Mouse (Mus musculus) hindbrain, embryonic 14.5 days (tissue): ENCODE results near the gene Scn5a. TPM values are rescaled to one million over a fixed set of nuclear protein-coding genes. Genes with fewer than 3 reads are reported as not detected.

Source experiments
- ATAC-seq: fragments of 200-750 bp; cut with Nextera tagmentation; 2 replicates; pipeline ENCODE4 v1.8.0; 2017; ENCODE audit warnings: moderate number of reproducible peaks, mild to moderate bottlenecking, moderate TSS enrichment, moderate library complexity; ENCODE audit not compliant: low FRiP score
- DNase-seq: peaks from one replicate; pipeline ENCODE4 v3.0.0-alpha.2; 2015; ENCODE audit warnings: low spot score
- H3K27ac ChIP-seq: fragments of 300-500 bp; sonication (generic); 2 replicates; pipeline ENCODE4 v1.5.1; 2014; ENCODE audit warnings: mild to moderate bottlenecking, moderate library complexity
- H3K27me3 ChIP-seq: fragments of 300-500 bp; sonication (generic); 2 replicates; pipeline ENCODE4 v1.6.1; 2014; ENCODE audit warnings: mild to moderate bottlenecking, low read length, mixed read lengths; ENCODE audit not compliant: control insufficient read depth, insufficient read depth
- H3K36me3 ChIP-seq: fragments of 300-500 bp; sonication (generic); replicated peaks from 2 replicates; pipeline ENCODE4 v1.6.1; 2014; ENCODE audit not compliant: control insufficient read depth, insufficient read depth
- H3K4me1 ChIP-seq: fragments of 300-500 bp; sonication (generic); replicated peaks from 2 replicates; pipeline ENCODE4 v1.6.1; 2014; ENCODE audit warnings: antibody characterized with exemption, low read length, mixed read lengths; ENCODE audit not compliant: control insufficient read depth, insufficient read depth
- H3K4me2 ChIP-seq: fragments of 300-500 bp; sonication (generic); replicated peaks from 2 replicates; pipeline ENCODE4 v1.6.1; 2014; ENCODE audit warnings: mild to moderate bottlenecking, moderate library complexity
- H3K4me3 ChIP-seq: fragments of 300-500 bp; sonication (generic); replicated peaks from 2 replicates; pipeline ENCODE4 v1.5.1; 2014; ENCODE audit warnings: mild to moderate bottlenecking, low read length
- H3K9ac ChIP-seq: fragments of 300-500 bp; sonication (generic); 2 replicates; pipeline ENCODE4 v1.6.1; 2014
- H3K9me3 ChIP-seq: fragments of 300-500 bp; sonication (generic); 2 replicates; pipeline ENCODE4 v1.6.1; 2016; ENCODE audit warnings: low read length; ENCODE audit not compliant: control insufficient read depth
- WGBS: fragments of 180-500 bp; shearing (Covaris S2); extraction: QIAGEN DNeasy Blood & Tissue Kit; methylation state at CpG from one replicate; pipeline ENCODE4 v1.1.7; 2014; 5-methylcytosine and 5-hydroxymethylcytosine counted together
- polyA plus RNA-seq: library from polyadenylated mRNA; unstranded; fragments of >200 nt; fragmentation: Nextera tagmentation; extraction: Ambion mirVana; gene quantifications from 2 replicates; pipeline ENCODE4 v1.2.1, GENCODE M21; 2014

Scn5a gene
- polyA plus RNA-seq, 1 experiment from 2014 or later = 0.12 TPM

DNA sequence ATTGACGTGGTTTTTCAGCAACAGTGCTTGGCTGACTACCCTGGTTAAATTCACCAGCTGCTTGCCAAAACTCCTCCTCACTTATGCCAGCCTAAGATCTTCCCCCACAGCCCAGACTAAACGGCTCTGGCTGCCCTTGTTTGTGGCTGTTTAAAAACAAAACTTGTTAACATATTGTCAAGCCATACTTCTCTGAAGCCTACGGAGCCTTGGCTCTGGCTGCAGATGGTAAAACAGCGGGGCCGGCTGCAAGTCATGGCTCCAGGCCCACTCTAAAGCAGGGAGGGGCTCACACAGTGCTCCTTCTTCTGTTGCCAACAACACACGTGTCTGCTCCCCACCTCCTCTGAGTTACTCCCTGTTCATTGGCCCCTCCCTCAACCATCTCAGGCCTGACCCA lies 67.9 kb downstream of the Scn5a start:
- H3K9ac ChIP-seq = no peak overlapping the region
- no peak overlapping the region for H3K4me3 ChIP-seq
- no peak overlapping the region for H3K4me2 ChIP-seq
- peaks cover 4% of the 10 kb centered on the region; the same call in 1 of the 2 replicates for H3K9me3 ChIP-seq
- no peak overlapping the region for H3K27ac ChIP-seq
- no peaks in the 10 kb centered on the region for H3K36me3 ChIP-seq
- peak; percentile 54 for DNase-seq
- no peaks in the 10 kb centered on the region for H3K4me1 ChIP-seq
- WGBS = 58% methylated on average over 6 of the region's 6 CpGs
- H3K27me3 ChIP-seq = no peaks in the 10 kb centered on the region
- peak; percentile 46; the same call in 1 of the 2 replicates for ATAC-seq

DNA sequence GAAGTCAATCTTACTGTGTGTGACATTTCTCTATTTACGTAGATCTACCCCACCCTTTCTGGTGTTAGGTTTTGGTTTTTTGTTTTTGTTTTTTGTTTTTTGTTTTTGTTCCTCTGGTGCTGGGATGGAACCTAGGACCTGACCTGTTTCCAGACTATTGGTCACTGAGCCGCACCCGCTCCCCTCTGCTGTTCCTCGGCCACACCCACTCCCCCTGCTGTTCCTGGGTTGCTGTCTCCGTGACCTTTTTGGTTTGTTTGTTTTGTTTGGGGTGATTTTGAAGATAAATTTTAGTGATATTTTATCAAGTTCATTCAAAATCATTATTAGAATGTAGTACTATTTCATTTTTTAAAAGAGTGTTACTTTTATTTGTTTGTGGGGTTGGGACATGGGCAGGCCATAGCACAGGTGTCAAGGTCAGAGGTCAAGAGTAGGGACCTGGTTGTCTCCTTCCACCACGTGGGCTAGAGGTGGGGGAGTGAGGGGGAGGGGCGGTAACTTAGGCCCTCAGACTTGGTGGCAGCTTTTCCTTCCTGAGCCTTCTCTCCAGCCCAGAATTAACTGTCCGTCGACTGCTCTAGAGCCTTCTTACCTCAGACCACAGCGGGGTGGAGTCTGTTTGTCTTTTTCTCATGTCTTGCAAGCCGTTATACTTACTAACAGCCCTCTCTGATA lies 73.7 kb downstream of the Scn5a start:
- Histone ChIP-seq H3K4me1 (no peaks in the 10 kb centered on the region), H3K4me3 (no peak overlapping the region), H3K9me3 (peaks cover 4% of the 10 kb centered on the region; the same call in 1 of the 2 replicates), H3K9ac (no peak overlapping the region), H3K27ac (no peak overlapping the region), H3K27me3 (no peaks in the 10 kb centered on the region), H3K4me2 (no peak overlapping the region), H3K36me3 (no peaks in the 10 kb centered on the region)
- 68% methylated on average over 11 of the region's 11 CpGs for WGBS
- ATAC-seq (no peak), DNase-seq (no peak)

DNA sequence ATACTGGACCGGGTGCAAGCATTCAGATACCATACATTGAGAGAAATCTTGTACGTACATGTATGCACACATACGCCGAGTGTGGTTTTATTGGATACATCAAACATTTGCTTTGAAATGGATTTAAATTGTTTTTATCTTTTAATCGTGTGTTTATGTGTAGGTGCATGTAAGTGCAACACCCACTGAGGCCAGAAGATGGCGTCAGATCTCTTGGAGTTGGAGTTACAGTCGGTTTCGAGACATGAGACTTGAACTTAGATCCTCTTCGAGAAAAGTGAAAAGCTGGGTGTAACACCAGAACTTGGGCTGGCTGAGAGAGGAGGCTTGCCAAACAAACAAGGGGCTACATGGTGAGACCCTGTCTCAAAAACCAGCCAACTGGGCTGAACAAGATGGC lies 75.2 kb downstream of the Scn5a start:
- H3K4me3 ChIP-seq = no peak overlapping the region
- no peaks in the 10 kb centered on the region for H3K36me3 ChIP-seq
- ATAC-seq (no peak), DNase-seq (no peak)
- no peak overlapping the region for H3K9ac ChIP-seq
- no peaks in the 10 kb centered on the region for H3K27me3 ChIP-seq
- peaks cover 4% of the 10 kb centered on the region; the same call in 1 of the 2 replicates for H3K9me3 ChIP-seq
- H3K27ac ChIP-seq = no peak overlapping the region
- WGBS = 94% methylated on average over 9 of the region's 9 CpGs
- H3K4me2 ChIP-seq = no peak overlapping the region
- H3K4me1 ChIP-seq = no peaks in the 10 kb centered on the region

DNA sequence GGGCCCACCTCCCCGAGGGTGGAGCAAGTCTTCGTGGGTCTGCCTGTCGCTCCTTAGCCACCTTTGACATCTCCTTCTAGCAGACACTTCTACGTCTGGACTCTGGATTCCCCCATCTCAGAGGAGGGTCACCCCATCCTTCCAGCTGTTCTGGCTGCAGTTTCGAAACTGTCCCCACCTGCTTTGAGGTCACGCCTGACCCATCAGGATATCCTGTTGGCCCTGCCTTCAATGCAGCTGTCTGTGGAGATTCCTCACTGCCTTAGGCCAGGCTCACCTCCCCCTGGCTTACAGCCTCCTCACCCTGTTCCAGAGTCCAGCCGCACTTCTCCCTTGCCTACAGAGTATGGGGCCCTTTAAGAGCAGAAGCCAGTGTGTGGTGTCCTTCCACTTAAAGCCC lies 79.9 kb downstream of the Scn5a start:
- no peak overlapping the region for H3K9ac ChIP-seq
- no peaks in the 10 kb centered on the region for H3K4me1 ChIP-seq
- H3K36me3 ChIP-seq = no peaks in the 10 kb centered on the region
- DNase-seq (no peak), ATAC-seq (no peak)
- no peak overlapping the region for H3K4me2 ChIP-seq
- no peaks in the 10 kb centered on the region for H3K27me3 ChIP-seq
- H3K27ac ChIP-seq = no peak overlapping the region
- WGBS = 85% methylated on average over 7 of the region's 7 CpGs
- no peak overlapping the region for H3K4me3 ChIP-seq
- H3K9me3 ChIP-seq = no peaks in the 10 kb centered on the region

DNA sequence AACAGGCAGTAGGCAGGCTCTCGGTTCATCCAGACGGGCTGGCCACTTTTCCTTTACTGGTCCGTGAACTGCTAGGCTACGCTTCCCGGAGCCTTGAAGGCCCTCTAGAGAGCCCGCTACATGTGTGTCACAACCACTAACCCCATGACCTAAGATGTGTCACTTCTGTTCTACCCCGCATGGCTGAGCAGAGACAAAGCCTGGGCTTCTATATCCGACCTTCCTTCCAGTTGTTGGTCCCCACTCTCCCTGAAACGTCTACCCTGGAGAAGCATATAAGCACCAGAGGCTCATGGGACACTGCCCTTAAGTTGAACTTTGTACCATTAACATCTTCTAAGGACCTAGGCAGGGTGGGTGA lies 80.6 kb downstream of the Scn5a start:
- Histone ChIP-seq H3K9me3 (no peaks in the 10 kb centered on the region), H3K36me3 (no peaks in the 10 kb centered on the region), H3K27me3 (no peaks in the 10 kb centered on the region), H3K27ac (no peak overlapping the region), H3K4me1 (no peaks in the 10 kb centered on the region), H3K9ac (no peak overlapping the region), H3K4me3 (no peak overlapping the region), H3K4me2 (no peak overlapping the region)
- DNase-seq (no peak), ATAC-seq (no peak)
- 83% methylated on average over 9 of the region's 9 CpGs for WGBS

DNA sequence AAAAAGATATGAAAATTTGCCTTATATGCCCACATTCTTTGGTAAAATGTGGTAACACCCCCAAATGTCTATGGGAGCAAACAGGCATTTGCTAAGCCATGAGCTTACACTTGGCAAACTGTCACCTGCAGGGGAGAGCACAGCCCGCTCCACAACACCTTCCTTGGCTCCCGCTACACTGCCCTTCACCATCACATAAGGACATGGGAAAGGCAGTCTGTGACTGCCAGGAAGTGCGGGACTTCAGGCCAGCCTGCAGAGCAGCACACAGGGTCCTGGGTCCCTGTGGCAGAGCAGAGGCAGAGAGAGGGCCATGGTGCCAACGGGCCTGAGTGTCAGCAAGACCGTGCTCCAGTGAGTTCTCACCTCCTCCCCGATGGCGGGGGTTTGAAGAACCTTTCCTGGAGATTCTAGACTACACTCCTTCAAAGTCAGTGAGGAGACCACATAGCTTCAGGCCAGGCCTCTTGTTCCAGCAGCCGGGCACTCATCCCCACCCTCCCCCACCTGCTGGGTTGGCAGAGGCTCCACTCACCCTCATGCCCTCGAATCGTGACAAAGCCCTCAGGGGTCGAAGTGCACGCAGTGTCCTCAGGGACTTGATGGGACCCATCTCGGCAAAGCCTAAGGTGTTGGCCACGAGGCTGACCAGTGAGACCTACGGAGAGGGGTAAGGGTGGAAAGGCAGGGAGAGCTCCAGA lies 81.1 kb downstream of the Scn5a start:
- Histone ChIP-seq H3K9ac (no peak overlapping the region), H3K9me3 (no peaks in the 10 kb centered on the region), H3K36me3 (no peaks in the 10 kb centered on the region), H3K4me1 (no peaks in the 10 kb centered on the region), H3K27me3 (no peaks in the 10 kb centered on the region), H3K27ac (no peak overlapping the region), H3K4me2 (no peak overlapping the region), H3K4me3 (no peak overlapping the region)
- 88% methylated on average over 15 of the region's 15 CpGs for WGBS
- no peak for DNase-seq
- no peak for ATAC-seq

DNA sequence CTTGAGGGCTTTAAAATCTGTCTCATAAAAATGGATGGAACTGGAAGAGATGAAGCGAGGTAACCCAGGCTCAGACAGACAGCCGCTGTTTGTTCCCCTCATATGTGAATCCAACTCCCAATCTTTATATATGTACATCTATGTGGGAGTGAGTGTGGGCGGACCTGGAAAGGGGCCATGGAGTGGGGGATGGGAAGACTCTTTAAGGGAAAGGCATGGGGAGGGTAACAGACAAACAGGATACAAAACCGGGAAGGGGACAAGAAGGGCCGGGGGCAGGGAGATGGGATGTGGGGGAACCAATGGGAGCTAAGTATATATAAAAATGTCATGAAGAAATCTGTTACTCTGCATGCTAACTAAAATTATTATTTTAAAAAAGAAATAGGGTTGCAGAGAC lies 81.9 kb downstream of the Scn5a start:
- Histone ChIP-seq H3K27ac (no peak overlapping the region), H3K4me1 (no peaks in the 10 kb centered on the region), H3K9me3 (no peaks in the 10 kb centered on the region), H3K27me3 (no peaks in the 10 kb centered on the region), H3K4me2 (no peak overlapping the region), H3K36me3 (no peaks in the 10 kb centered on the region), H3K9ac (no peak overlapping the region), H3K4me3 (no peak overlapping the region)
- WGBS = 66% methylated on average over 5 of the region's 5 CpGs
- no peak for ATAC-seq
- no peak for DNase-seq

DNA sequence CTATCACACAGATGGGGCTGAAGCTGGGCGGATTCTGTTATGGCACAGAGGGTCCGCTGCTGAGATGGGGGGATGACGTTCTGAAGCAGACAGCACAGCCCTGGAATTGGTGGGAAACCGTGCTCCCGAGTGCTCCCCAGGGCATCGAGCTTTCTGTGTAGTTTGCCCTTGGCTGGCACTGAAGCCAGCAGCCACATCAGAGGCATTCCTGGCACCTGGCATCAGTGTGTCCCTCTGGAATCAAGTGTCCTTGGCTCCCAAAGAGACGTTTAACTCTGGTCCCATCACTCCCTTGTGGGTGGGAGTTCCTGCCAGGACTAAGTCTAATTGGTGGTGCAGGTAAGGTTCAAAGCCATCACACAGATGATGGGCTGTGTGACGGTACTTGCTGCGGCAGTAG lies 82.5 kb downstream of the Scn5a start:
- no peak overlapping the region for H3K27ac ChIP-seq
- H3K4me3 ChIP-seq = no peak overlapping the region
- no peak overlapping the region for H3K4me2 ChIP-seq
- H3K9ac ChIP-seq = no peak overlapping the region
- DNase-seq = no peak
- no peaks in the 10 kb centered on the region for H3K36me3 ChIP-seq
- 88% methylated on average over 9 of the region's 9 CpGs for WGBS
- H3K9me3 ChIP-seq = no peaks in the 10 kb centered on the region
- H3K27me3 ChIP-seq = no peaks in the 10 kb centered on the region
- ATAC-seq = no peak
- H3K4me1 ChIP-seq = no peaks in the 10 kb centered on the region

DNA sequence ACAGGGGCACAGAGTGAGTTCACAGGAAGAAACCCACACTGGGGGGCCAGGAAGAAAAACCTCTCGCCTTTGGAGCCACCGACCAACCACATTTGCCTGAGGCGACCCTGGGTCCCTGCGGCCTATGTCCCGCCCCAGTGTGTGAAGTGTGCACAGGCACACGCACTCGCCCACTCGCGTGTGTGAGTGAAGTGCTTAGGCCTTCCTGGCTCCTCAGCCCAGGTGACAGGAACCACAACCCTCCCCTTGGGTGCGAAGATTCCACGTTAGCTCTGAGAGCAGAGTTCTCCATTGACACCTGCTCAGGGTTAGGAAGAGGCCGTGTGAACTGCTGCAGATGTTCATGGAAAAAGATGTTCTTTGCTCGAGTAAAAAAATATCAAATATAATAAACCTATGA lies 93.9 kb downstream of the Scn5a start:
- no peaks in the 10 kb centered on the region for H3K27me3 ChIP-seq
- DNase-seq = no peak
- no peak for ATAC-seq
- no peak overlapping the region for H3K27ac ChIP-seq
- H3K4me3 ChIP-seq = no peak overlapping the region
- H3K4me2 ChIP-seq = no peak overlapping the region
- H3K36me3 ChIP-seq = no peaks in the 10 kb centered on the region
- WGBS = 90% methylated on average over 13 of the region's 13 CpGs
- no peak overlapping the region for H3K9ac ChIP-seq
- peaks cover 11% of the 10 kb centered on the region; the same call in 1 of the 2 replicates for H3K4me1 ChIP-seq
- no peaks in the 10 kb centered on the region for H3K9me3 ChIP-seq
